Mouse (Mus musculus) G1E (cell line): ENCODE measurements around the gene Hspa2. TPM values are rescaled to one million over a fixed set of nuclear protein-coding genes. Genes with fewer than 3 reads are reported as not detected.

Source experiments
- ATAC-seq: 2 replicates; pipeline ENCODE4 v1.8.0; 2016; ENCODE audit warnings: mild to moderate bottlenecking; ENCODE audit not compliant: insufficient number of reproducible peaks, poor library complexity, low FRiP score, severe bottlenecking; ENCODE audit errors: extremely low read depth
- DNase-seq: peaks from one replicate; pipeline ENCODE4 v3.0.0; 2012; ENCODE audit warnings: low spot score
- H3K27me3 ChIP-seq: 2 replicates; pipeline ENCODE4 v1.6.1; 2012; ENCODE audit warnings: mild to moderate bottlenecking, low read length, inconsistent platforms; ENCODE audit not compliant: insufficient read depth
- H3K36me3 ChIP-seq: replicated peaks from 2 replicates; pipeline ENCODE3; 2012; ENCODE audit warnings: mild to moderate bottlenecking, inconsistent platforms
- H3K4me1 ChIP-seq: 2 replicates; pipeline ENCODE4 v1.6.1; 2012; ENCODE audit warnings: low read depth, low read length, inconsistent platforms, mixed read lengths; ENCODE audit not compliant: insufficient read depth
- H3K4me3 ChIP-seq: 2 replicates; pipeline ENCODE4 v1.5.1; 2012; ENCODE audit warnings: low read depth, mild to moderate bottlenecking, inconsistent platforms, low read length, moderate library complexity, mixed read lengths
- H3K9me3 ChIP-seq: replicated peaks from 2 replicates; pipeline ENCODE4 v1.6.1; 2012; ENCODE audit warnings: inconsistent platforms
- CTCF ChIP-seq: IDR thresholded peaks from 2 replicates; pipeline ENCODE4 v1.5.1; 2012; ENCODE audit warnings: low read depth, low read length, inconsistent platforms, mixed read lengths
- GATA1 ChIP-seq: IDR thresholded peaks from 2 replicates; pipeline ENCODE4 v1.6.1; 2012; ENCODE audit warnings: borderline replicate concordance, low read length, inconsistent platforms, mixed read lengths
- GATA2 ChIP-seq: IDR thresholded peaks from 2 replicates; pipeline ENCODE4 v1.6.1; 2012; ENCODE audit warnings: low read depth, low read length, inconsistent platforms, borderline replicate concordance
- POLR2AphosphoS5 ChIP-seq: IDR thresholded peaks from 2 replicates; pipeline ENCODE4 v1.6.1; 2012; ENCODE audit warnings: low read depth, low read length, inconsistent platforms; ENCODE audit not compliant: insufficient replicate concordance
- TAL1 ChIP-seq: conservative IDR thresholded peaks from 2 replicates; pipeline ENCODE4 v1.6.1; 2012; ENCODE audit warnings: low read depth, low read length, inconsistent platforms, mixed read lengths
- polyA plus RNA-seq: library from polyadenylated mRNA; stranded (reverse); fragments of >175 nt; gene quantifications from 2 replicates; pipeline ENCODE4 v1.2.3, GENCODE M21; 2012
- total RNA-seq, 2 experiments: library from RNA; stranded (forward) in 1 of 2; stranded (reverse) in 1 of 2; fragments of 200-1000 nt in 1 of 2; fragments of >200 nt in 1 of 2; fragmentation: Nextera tagmentation in 1 of 2; gene quantifications; 2 replicates each; pipeline ENCODE4 v1.2.3; 2014 to 2017

Gene Hspa2
- total and polyA plus RNA-seq, 3 experiments: 7.3 to 12.0 (median 11.3) TPM

- no peak for ATAC-seq
- no peak for TF ChIP-seq CTCF
- no peak for TF ChIP-seq TAL1
- TF ChIP-seq POLR2AphosphoS5: no peak
- no peak for TF ChIP-seq GATA2
- TF ChIP-seq GATA1: no peak
- DNase-seq: no peak
- Histone ChIP-seq H3K36me3 (peaks cover 50% of the 10 kb centered on the region), H3K4me3 (no peak overlapping the region), H3K4me1 (peaks cover 37% of the 10 kb centered on the region), H3K9me3 (no peaks in the 10 kb centered on the region), H3K27me3 (no peaks in the 10 kb centered on the region)
These were observed 11.0 kb upstream of the Hspa2 start for GRCm38 (mm10) chr12:76392979-76393378.

GRCm38 (mm10) chr12:76397281-76397680 is 6.7 kb upstream of the Hspa2 start:
- Histone ChIP-seq H3K4me3 (no peak overlapping the region), H3K36me3 (peaks cover 29% of the 10 kb centered on the region)
- no peak for ATAC-seq

GRCm38 (mm10) chr12:76401674-76402073 is 2.3 kb upstream of the Hspa2 start:
- DNase-seq (no peak), ATAC-seq (no peak)
- TF ChIP-seq CTCF (peak; percentile 37), GATA2 (no peak)
- Histone ChIP-seq H3K4me1 (peaks cover 33% of the 10 kb centered on the region), H3K27me3 (peaks cover 15% of the 10 kb centered on the region; the same call in 1 of the 2 replicates), H3K9me3 (peaks cover 20% of the 10 kb centered on the region), H3K36me3 (peaks cover 27% of the 10 kb centered on the region), H3K4me3 (no peak overlapping the region)

More at GRCm38 (mm10) chr12:76397281-76397680, 6.7 kb upstream of the Hspa2 start:
- H3K27me3 ChIP-seq: no peaks in the 10 kb centered on the region
- H3K4me1 ChIP-seq: peaks cover 18% of the 10 kb centered on the region
- no peak for DNase-seq
- TF ChIP-seq GATA2 (no peak), TAL1 (no peak), GATA1 (no peak)
- no peaks in the 10 kb centered on the region for H3K9me3 ChIP-seq

DNA sequence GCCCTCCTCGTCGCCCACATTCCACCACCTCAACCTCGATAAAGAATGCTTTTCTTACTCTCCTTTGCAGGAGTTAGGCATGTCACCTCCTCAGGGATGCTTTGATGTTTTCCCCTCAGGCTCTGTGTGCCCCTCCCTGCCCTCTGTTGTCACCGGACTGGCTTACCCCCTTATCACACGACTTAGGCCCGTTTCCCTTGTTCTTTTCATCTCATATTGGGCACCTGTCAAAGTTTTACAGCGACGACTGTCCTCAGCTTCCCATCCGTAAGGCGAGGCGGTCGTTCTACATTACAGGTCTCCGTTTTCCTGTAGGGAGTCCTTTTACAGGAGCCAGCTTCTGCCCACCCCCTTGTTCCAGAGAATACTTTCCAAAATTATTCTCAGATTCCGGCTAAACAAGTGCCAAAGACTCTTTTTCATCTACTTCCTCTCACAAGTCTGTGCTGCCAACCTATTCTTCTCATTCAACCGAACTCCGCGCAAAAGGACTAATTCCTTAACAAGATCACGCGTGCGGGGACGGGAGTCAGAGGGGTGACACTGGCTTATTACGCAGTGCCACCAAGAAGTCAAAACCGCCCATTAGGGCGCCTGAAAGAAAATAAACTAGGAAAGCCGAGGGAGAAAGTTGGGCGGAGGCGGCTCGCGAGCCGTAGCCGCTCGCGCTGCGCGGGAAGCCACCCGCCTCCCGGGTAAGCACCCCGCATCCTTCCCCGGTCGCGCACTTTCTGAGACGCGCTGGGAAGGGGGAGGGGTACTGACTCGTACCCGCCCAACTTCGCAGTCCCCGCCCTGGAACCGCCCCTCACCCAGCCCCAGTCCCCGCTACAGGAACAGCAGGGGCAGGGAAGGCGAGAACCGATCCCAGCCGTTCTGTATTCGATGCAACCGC is 738 bp upstream of the Hspa2 start:
- H3K36me3 ChIP-seq: peaks cover 22% of the 10 kb centered on the region
- TF ChIP-seq CTCF (no peak), GATA1 (no peak), TAL1 (no peak), GATA2 (no peak), POLR2AphosphoS5 (no peak)
- DNase-seq: peak; percentile 94
- H3K4me3 ChIP-seq: peak overlapping the region; percentile 82
- peaks cover 20% of the 10 kb centered on the region for H3K9me3 ChIP-seq
- peaks cover 15% of the 10 kb centered on the region; the same call in 1 of the 2 replicates for H3K27me3 ChIP-seq
- peaks cover 33% of the 10 kb centered on the region for H3K4me1 ChIP-seq
- peak; percentile 36; the same call in 1 of the 2 replicates for ATAC-seq

- ATAC-seq (no peak), DNase-seq (no peak)
- Histone ChIP-seq H3K9me3 (peaks cover 20% of the 10 kb centered on the region), H3K36me3 (peaks cover 15% of the 10 kb centered on the region), H3K27me3 (peaks cover 15% of the 10 kb centered on the region; the same call in 1 of the 2 replicates), H3K4me1 (peaks cover 28% of the 10 kb centered on the region), H3K4me3 (peak overlapping the region; percentile 82)
- TF ChIP-seq GATA2: no peak
- no peak for TF ChIP-seq POLR2AphosphoS5
- TF ChIP-seq GATA1: no peak
- TF ChIP-seq CTCF: no peak
These were observed 833 bp downstream of the Hspa2 start for GRCm38 (mm10) chr12:76404836-76405182.

DNA sequence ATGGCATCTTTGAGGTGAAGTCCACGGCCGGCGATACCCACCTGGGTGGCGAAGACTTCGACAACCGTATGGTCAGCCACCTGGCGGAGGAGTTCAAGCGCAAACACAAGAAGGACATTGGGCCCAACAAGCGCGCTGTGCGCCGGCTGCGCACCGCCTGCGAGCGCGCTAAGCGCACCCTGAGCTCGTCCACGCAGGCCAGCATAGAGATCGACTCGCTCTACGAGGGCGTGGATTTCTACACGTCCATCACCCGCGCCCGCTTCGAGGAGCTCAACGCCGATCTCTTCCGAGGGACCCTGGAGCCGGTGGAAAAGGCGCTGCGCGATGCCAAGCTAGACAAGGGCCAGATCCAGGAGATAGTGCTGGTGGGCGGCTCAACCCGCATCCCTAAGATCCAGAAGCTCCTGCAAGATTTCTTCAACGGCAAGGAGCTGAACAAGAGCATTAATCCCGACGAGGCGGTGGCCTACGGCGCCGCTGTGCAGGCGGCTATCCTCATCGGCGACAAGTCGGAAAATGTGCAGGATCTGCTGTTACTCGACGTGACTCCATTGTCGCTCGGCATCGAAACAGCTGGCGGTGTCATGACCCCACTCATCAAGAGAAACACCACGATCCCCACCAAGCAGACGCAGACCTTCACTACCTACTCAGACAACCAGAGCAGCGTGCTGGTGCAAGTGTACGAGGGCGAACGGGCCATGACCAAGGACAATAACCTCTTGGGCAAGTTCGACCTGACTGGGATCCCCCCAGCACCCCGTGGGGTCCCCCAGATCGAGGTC is 1.4 kb downstream of the Hspa2 start:
- no peak for DNase-seq
- peaks cover 30% of the 10 kb centered on the region for H3K4me1 ChIP-seq
- TF ChIP-seq GATA2 (no peak), GATA1 (no peak), CTCF (no peak), TAL1 (no peak), POLR2AphosphoS5 (no peak)
- ATAC-seq: no peak
- H3K27me3 ChIP-seq: peaks cover 17% of the 10 kb centered on the region; the same call in 1 of the 2 replicates
- peaks cover 20% of the 10 kb centered on the region for H3K9me3 ChIP-seq
- H3K36me3 ChIP-seq: peaks cover 14% of the 10 kb centered on the region
- H3K4me3 ChIP-seq: peak overlapping the region; percentile 82
